Mouse (Mus musculus): ENCODE results near the gene Limk2.

DNA sequence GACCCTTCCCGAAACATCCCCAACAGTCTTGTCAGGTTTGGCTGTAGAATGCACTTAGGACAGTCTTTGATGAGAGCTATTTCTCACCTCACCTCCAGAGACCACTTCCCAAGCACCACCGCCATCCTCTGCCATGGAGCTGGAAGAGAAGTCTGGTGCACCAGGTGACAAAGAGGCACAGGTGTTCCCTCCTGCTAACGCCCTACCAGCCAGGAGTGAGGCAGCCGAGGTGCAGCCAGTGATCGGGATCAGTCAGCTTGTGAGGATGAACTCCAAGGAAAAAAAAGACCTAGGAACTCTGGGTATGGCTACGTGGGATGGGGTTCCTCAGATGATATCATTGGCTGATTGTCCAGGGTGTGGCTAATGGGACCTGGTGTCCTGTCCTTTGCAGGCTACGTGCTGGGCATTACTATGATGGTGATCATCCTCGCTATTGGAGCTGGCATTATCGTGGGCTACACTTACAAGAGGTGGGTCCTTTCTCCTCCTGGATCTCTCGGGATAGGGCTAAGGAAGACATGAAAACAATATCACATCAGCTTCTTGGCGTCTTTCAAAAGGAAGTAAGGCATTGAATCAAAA lies 75.8 kb downstream of the Limk2 start:
- TF ChIP-seq CTCF (IDR thresholded peaks at IDR 0.05) (no peak), EP300 (IDR thresholded peaks at IDR 0.05) (no peak)
